Mouse (Mus musculus) lung, postnatal 0 days (tissue): ENCODE data around the gene Gm19345. TPM values are rescaled to one million over a fixed set of nuclear protein-coding genes. Genes with fewer than 3 reads are reported as not detected.

Experiments
- ATAC-seq: fragments of 200-750 bp; cut with Nextera tagmentation; 2 replicates; pipeline ENCODE4 v1.8.0; 2017; ENCODE audit warnings: moderate library complexity
- DNase-seq: peaks from one replicate; pipeline ENCODE4 v3.0.0-alpha.2; 2016; ENCODE audit warnings: low spot score
- H3K27ac ChIP-seq: fragments of 300-500 bp; sonication (generic); 2 replicates; pipeline ENCODE4 v1.5.1; 2014; ENCODE audit warnings: antibody characterized with exemption, mild to moderate bottlenecking, low read length, mixed read lengths
- H3K27me3 ChIP-seq: fragments of 300-500 bp; sonication (generic); replicated peaks from 2 replicates; pipeline ENCODE4 v1.6.1; 2014; ENCODE audit warnings: low read length, mixed read lengths; ENCODE audit not compliant: insufficient read depth
- H3K36me3 ChIP-seq: fragments of 300-500 bp; sonication (generic); 2 replicates; pipeline ENCODE4 v1.6.1; 2014; ENCODE audit warnings: low read length, mixed read lengths; ENCODE audit not compliant: insufficient read depth
- H3K4me1 ChIP-seq: fragments of 300-500 bp; sonication (generic); 2 replicates; pipeline ENCODE4 v1.6.1; 2014; ENCODE audit warnings: antibody characterized with exemption, low read depth, low read length, mixed read lengths; ENCODE audit not compliant: insufficient read depth
- H3K4me2 ChIP-seq: fragments of 300-500 bp; sonication (generic); replicated peaks from 2 replicates; pipeline ENCODE4 v1.6.1; 2014; ENCODE audit warnings: low read depth, mild to moderate bottlenecking, low read length, moderate library complexity, mixed read lengths
- H3K4me3 ChIP-seq: fragments of 300-500 bp; sonication (generic); 2 replicates; pipeline ENCODE4 v1.5.1; 2014; ENCODE audit warnings: low read depth, low read length
- H3K9ac ChIP-seq: fragments of 300-500 bp; sonication (generic); replicated peaks from 2 replicates; pipeline ENCODE4 v1.6.1; 2014; ENCODE audit warnings: low read depth, mild to moderate bottlenecking
- H3K9me3 ChIP-seq: fragments of 300-500 bp; sonication (generic); 2 replicates; pipeline ENCODE4 v1.6.1; 2016; ENCODE audit warnings: low read length, mixed read lengths
- CTCF ChIP-seq: IDR thresholded peaks from 2 replicates; pipeline ENCODE4 v1.5.1; 2016; ENCODE audit warnings: antibody characterized with exemption, mild to moderate bottlenecking
- EP300 ChIP-seq: IDR thresholded peaks from 2 replicates; pipeline ENCODE4 v1.6.1; 2016; ENCODE audit warnings: antibody characterized with exemption, mild to moderate bottlenecking, control low read depth
- WGBS: fragments of 180-500 bp; shearing (Covaris S2); extraction: QIAGEN DNeasy Blood & Tissue Kit; methylation state at CpG from one replicate; pipeline ENCODE4 v1.1.7; 2014; 5-methylcytosine and 5-hydroxymethylcytosine counted together
- polyA plus RNA-seq: library from polyadenylated mRNA; unstranded; fragments of >200 nt; fragmentation: Nextera tagmentation; extraction: Ambion mirVana; gene quantifications from 2 replicates; pipeline ENCODE4 v1.2.1, GENCODE M21; 2015

The Gm19345 gene
- polyA plus RNA-seq, 1 experiment from 2014 or later, result 0.12 TPM

DNA sequence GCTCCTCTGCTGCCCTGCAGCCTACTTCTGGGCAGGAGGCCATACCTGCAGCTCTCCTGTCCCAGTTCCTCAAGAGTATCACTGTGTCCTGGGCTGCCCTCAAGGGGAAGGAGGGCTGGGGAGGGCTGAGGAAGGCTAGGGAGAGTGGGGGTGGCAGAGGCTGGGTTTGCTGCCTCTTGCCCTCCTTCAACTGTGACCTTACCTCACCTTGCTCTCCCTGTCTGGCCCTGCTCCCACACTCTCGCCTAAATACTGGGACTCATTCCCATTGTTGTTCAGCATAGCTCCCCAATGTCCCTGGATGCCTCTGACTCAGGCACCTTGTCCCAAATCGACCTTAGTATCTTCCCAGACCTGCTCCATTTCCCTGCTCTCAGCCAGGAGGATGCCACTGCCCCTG is 12.4 kb downstream of the Gm19345 start:
- Histone ChIP-seq H3K36me3 (no peaks in the 10 kb centered on the region), H3K4me1 (no peaks in the 10 kb centered on the region), H3K9ac (no peak overlapping the region), H3K27me3 (no peaks in the 10 kb centered on the region), H3K9me3 (no peaks in the 10 kb centered on the region), H3K27ac (no peak overlapping the region), H3K4me3 (no peak overlapping the region), H3K4me2 (no peak overlapping the region)
- WGBS, result 30% methylated on average over 2 of the region's 2 CpGs
- TF ChIP-seq EP300 (no peak), CTCF (no peak)
- ATAC-seq (no peak), DNase-seq (no peak)

- no peaks in the 10 kb centered on the region for H3K36me3 ChIP-seq
- no peaks in the 10 kb centered on the region for H3K27me3 ChIP-seq
- no peaks in the 10 kb centered on the region for H3K9me3 ChIP-seq
- DNase-seq (no peak), ATAC-seq (no peak)
- no peak overlapping the region for H3K4me2 ChIP-seq
- 63% methylated on average over 8 of the region's 8 CpGs for WGBS
- TF ChIP-seq CTCF, result no peak
- TF ChIP-seq EP300, result no peak
- H3K27ac ChIP-seq, result no peak overlapping the region
- H3K4me3 ChIP-seq, result no peak overlapping the region
- H3K9ac ChIP-seq, result no peak overlapping the region
- no peaks in the 10 kb centered on the region for H3K4me1 ChIP-seq
Measured at GRCm38 (mm10) chr7:19865246-19866036, 13.6 kb downstream of the Gm19345 start.

GRCm38 (mm10) chr7:19866490-19866889 is 14.7 kb downstream of the Gm19345 start:
- DNase-seq, result no peak
- Histone ChIP-seq H3K36me3 (no peaks in the 10 kb centered on the region), H3K4me3 (no peak overlapping the region), H3K9ac (no peak overlapping the region), H3K27ac (no peak overlapping the region), H3K9me3 (no peaks in the 10 kb centered on the region), H3K27me3 (no peaks in the 10 kb centered on the region), H3K4me1 (no peaks in the 10 kb centered on the region), H3K4me2 (no peak overlapping the region)
- no peak for ATAC-seq
- TF ChIP-seq EP300 (no peak), CTCF (no peak)
- WGBS, result 80% methylated on average over 6 of the region's 6 CpGs

DNA sequence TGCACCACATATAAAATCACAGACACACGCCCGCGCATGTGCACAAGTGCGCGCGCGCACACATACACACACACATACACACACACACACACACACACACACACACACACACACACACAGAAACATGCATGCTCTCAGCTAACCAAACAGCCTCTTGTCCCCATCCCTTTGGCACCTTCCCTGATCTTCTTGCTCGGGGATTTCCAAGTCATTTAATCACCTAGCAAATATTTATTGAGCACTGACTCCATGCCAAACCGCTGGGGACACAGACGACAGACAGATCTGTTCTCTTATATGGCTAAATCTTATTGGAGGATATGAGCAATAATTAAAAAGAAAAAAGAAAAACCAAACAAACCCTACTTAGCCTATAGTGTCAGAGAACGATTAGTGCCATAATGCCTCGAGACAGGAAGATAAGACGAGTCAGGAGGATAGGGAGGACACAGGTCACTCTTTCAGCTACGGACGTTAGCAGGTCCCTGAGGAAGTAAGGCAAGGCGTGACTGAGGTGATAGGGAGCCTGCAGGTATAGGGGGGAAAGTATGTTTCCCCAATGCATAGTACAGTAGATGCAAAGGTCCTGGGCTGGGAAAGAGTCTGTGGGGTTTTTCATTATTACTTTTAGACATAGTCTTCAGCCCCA is 16.1 kb downstream of the Gm19345 start:
- H3K27ac ChIP-seq, result no peak overlapping the region
- H3K36me3 ChIP-seq, result no peaks in the 10 kb centered on the region
- ATAC-seq, result no peak
- 57% methylated on average over 16 of the region's 16 CpGs for WGBS
- no peaks in the 10 kb centered on the region for H3K27me3 ChIP-seq
- no peak for DNase-seq
- H3K4me1 ChIP-seq, result no peaks in the 10 kb centered on the region
- no peak for TF ChIP-seq EP300
- no peak for TF ChIP-seq CTCF
- H3K9ac ChIP-seq, result no peak overlapping the region
- no peak overlapping the region for H3K4me3 ChIP-seq
- no peak overlapping the region for H3K4me2 ChIP-seq
- no peaks in the 10 kb centered on the region for H3K9me3 ChIP-seq

DNA sequence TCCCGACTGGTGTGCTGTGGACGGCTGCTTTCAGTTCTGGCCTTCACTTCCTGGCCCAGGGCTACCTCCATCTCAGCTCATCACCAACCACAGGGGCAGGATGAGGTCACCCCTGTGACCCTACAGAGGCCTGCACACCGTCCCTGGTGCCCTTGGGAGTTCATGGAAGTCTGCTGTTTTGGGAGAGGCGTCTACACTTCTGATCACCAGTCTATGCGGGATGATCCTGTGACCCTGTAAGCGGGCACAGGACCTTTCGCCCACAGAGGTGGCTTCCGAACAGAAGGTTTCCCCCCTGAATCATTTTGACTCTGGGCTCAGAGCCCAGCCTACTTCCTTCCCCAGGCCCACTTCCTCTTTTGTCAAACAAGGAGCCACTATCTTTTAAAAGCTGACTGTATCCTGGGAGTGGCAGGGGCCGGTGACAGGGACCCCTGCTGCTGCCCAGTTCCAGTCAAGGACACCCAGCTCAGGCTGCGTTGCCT is 19.4 kb downstream of the Gm19345 start:
- Histone ChIP-seq H3K27me3 (no peaks in the 10 kb centered on the region), H3K4me2 (peak overlapping the region; percentile 11; the same call in 1 of the 2 replicates), H3K36me3 (no peaks in the 10 kb centered on the region), H3K9me3 (no peaks in the 10 kb centered on the region), H3K27ac (no peak overlapping the region), H3K4me1 (no peaks in the 10 kb centered on the region), H3K4me3 (no peak overlapping the region), H3K9ac (no peak overlapping the region)
- 42% methylated on average over 10 of the region's 10 CpGs for WGBS
- DNase-seq (peak; percentile 51), ATAC-seq (peak; percentile 66)
- TF ChIP-seq EP300 (peak; percentile 53; the same call in 1 of the 2 replicates), CTCF (no peak)

DNA sequence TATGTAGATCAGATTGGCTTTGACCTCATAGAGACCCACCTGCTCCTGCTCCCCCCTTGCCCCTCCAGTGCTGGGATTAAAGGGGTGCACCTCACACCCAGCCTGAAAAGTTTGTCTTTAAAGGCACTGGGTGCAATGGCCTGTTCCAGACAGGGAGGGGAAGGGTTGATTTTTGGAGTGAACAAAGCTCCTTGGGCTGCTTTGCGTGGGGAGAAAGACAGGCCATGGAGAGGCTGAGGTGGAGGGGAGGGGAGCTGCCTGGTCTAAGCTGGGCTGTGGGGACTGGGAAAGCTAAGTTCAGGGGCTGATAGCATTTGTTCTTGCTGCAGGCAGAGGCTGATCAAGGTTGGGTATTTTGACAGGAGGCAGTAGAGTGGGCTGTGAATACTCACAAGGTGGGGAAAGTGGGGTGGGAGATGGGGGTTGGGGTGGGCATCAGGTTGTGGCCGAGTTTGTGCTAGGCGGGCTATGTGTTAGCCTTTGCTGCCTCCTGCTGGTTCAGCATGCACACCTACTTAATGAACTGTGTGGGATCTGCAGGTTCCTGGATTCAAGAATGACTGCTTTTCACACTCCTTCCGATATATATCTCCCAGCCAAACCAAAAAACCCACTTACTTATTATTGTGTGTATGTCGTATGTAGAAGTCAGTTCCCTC is 20.3 kb downstream of the Gm19345 start:
- peak; percentile 72 for TF ChIP-seq CTCF
- no peak for TF ChIP-seq EP300
- no peaks in the 10 kb centered on the region for H3K36me3 ChIP-seq
- peak; percentile 31 for DNase-seq
- no peaks in the 10 kb centered on the region for H3K27me3 ChIP-seq
- H3K4me2 ChIP-seq, result no peak overlapping the region
- no peak overlapping the region for H3K27ac ChIP-seq
- H3K4me1 ChIP-seq, result no peaks in the 10 kb centered on the region
- H3K9me3 ChIP-seq, result no peaks in the 10 kb centered on the region
- no peak overlapping the region for H3K4me3 ChIP-seq
- no peak overlapping the region for H3K9ac ChIP-seq
- 27% methylated on average over 5 of the region's 5 CpGs for WGBS
- ATAC-seq, result no peak
